Mouse (Mus musculus) CD8-positive naive resting alpha-beta T cell, adult 57 days (primary cell): ENCODE measurements around the gene Golph3l. TPM values are rescaled to one million over a fixed set of nuclear protein-coding genes. Genes with fewer than 3 reads are reported as not detected.

Source experiments
- total RNA-seq: library from RNA; stranded (reverse); gene quantifications from one replicate; pipeline ENCODE4 v1.2.4, GENCODE M21; 2023

Golph3l gene
- total RNA-seq: 26.1 TPM

GRCm38 (mm10) chr3:95588604-95589086 lies at the start of gene Golph3l:
Gene Golph3l (plus strand): TSS chr3:95588934.

GRCm38 (mm10) chr3:95559437-95559836 lies 29.3 kb upstream of the Golph3l start, which contains the start of gene Hormad1:
Gene Hormad1 (plus strand): TSS chr3:95559677.

GRCm38 (mm10) chr3:95624628-95625503 lies 36.1 kb downstream of the Golph3l start, which contains the start of gene Ensa:
Gene Ensa (plus strand): TSS chr3:95624993.

GRCm38 (mm10) chr3:95658236-95658867 lies 69.6 kb downstream of the Golph3l start, which contains the start of gene Mcl1:
Gene Mcl1 (plus strand): TSS chr3:95658788.

Other genes starting within 250 kb of the Golph3l start
- 36.6 TPM for gene Setdb1, start 231.7 kb upstream of the Golph3l start, total RNA-seq
- gene 4930558C23Rik, start 186.1 kb upstream of the Golph3l start, total RNA-seq: not detected
- 70.6 TPM for gene Arnt, start 154.5 kb upstream of the Golph3l start, total RNA-seq
- 1.9 TPM for gene Ctsk, start 89.7 kb upstream of the Golph3l start, total RNA-seq
- 89.0 TPM for gene Ctss, start 62.1 kb upstream of the Golph3l start, total RNA-seq
- gene Hormad1, start 29.3 kb upstream of the Golph3l start, total RNA-seq: not detected
- gene Ensa, start 36.1 kb downstream of the Golph3l start, total RNA-seq: 106 TPM
- gene Mcl1, start 69.9 kb downstream of the Golph3l start, total RNA-seq: 250 TPM
- gene Adamtsl4, start 99.0 kb downstream of the Golph3l start, total RNA-seq: 8.4 TPM
- 59.9 TPM for gene Ecm1, start 150.6 kb downstream of the Golph3l start, total RNA-seq
- 102 TPM for gene Tars2, start 171.3 kb downstream of the Golph3l start, total RNA-seq
- 98.7 TPM for gene Rprd2, start 229.9 kb downstream of the Golph3l start, total RNA-seq